In genomic region chr3:55782056-55782687, GRCm38 (mm10) we compare ENCODE assay signal across 8 mouse cellular contexts. TPM values are rescaled to one million over a fixed set of nuclear protein-coding genes. Genes with fewer than 3 reads are reported as not detected.
A peak's percentile ranks its signal among the peaks of the same experiment; 100 is the strongest.
DNase-seq lines count a peak whose midpoint lies in the region; ATAC-seq and TF ChIP-seq lines count a peak whose summit lies in the region.

Gene Mab21l1 (plus strand): TSS chr3:55782510.

- no peak within 1 kb of the TSS for H3K27ac ChIP-seq in thymus, adult 2 months (ENCODE audit: control insufficient read depth, insufficient read depth, low read length)
- peak within 1 kb of the TSS; percentile 92 for H3K27ac ChIP-seq in embryonic facial prominence, embryonic 12.5 days
- no peak within 1 kb of the TSS for H3K27ac ChIP-seq in heart, embryonic 16.5 days (ENCODE audit: low read length)
- peak within 1 kb of the TSS; percentile 93 for H3K27ac ChIP-seq in neural tube, embryonic 14.5 days (ENCODE audit: low read depth, low read length)

- no peak for DNase-seq in thymus, adult 2 months
- DNase-seq in thymus, postnatal 25 days = no peak
- DNase-seq in kidney, postnatal 4 days = peak; percentile 36 to 58
- no peak for DNase-seq in layer of hippocampus, postnatal 36 days
- no peak for DNase-seq in spleen, postnatal 4 days (ENCODE audit: low spot score in 2 of 2)

- no peaks in the 10 kb centered on the region for H3K36me3 ChIP-seq in thymus, adult 2 months (ENCODE audit: control insufficient read depth, insufficient read depth, low read length)
- no peaks in the 10 kb centered on the region for H3K36me3 ChIP-seq in embryonic facial prominence, embryonic 12.5 days
- H3K36me3 ChIP-seq in heart, embryonic 16.5 days (ENCODE audit: control insufficient read depth, insufficient read depth) = no peaks in the 10 kb centered on the region
- H3K36me3 ChIP-seq in neural tube, embryonic 14.5 days (ENCODE audit: control insufficient read depth, insufficient read depth, low read length) = no peaks in the 10 kb centered on the region

- no peak for TF ChIP-seq CTCF in thymus, adult 2 months (IDR thresholded peaks at IDR 0.05; ENCODE audit: borderline replicate concordance, control insufficient read depth, extremely low read depth, insufficient read depth, low read length, poor library complexity)

- 16% methylated on average over 16 of the region's 16 CpGs for WGBS in thymus, adult 2 months
- 2% methylated on average over 16 of the region's 16 CpGs for WGBS in embryonic facial prominence, embryonic 12.5 days
- 19% methylated on average over 16 of the region's 16 CpGs for WGBS in heart, embryonic 16.5 days
- WGBS in neural tube, embryonic 14.5 days = 6% methylated on average over 16 of the region's 16 CpGs

- peak within 1 kb of the TSS; percentile 89 for H3K9ac ChIP-seq in embryonic facial prominence, embryonic 12.5 days
- 0 out of 2 replicates have a peak within 1 kb of the TSS, but pooled peaks have one; percentile 9 for H3K9ac ChIP-seq in heart, embryonic 16.5 days (ENCODE audit: low read length)
- H3K9ac ChIP-seq in neural tube, embryonic 14.5 days (replicated peaks; ENCODE audit: low read depth, low read length) = peak within 1 kb of the TSS; percentile 82

- peak within 1 kb of the TSS; percentile 30 for H3K4me3 ChIP-seq in thymus, adult 2 months (ENCODE audit: control insufficient read depth, insufficient read depth, low read length)
- peak within 1 kb of the TSS; percentile 58 for H3K4me3 ChIP-seq in embryonic facial prominence, embryonic 12.5 days
- H3K4me3 ChIP-seq in heart, embryonic 16.5 days (ENCODE audit: low read length) = peak within 1 kb of the TSS; percentile 49
- peak within 1 kb of the TSS; percentile 51 for H3K4me3 ChIP-seq in neural tube, embryonic 14.5 days (ENCODE audit: low read depth, low read length)

- H3K9me3 ChIP-seq in embryonic facial prominence, embryonic 12.5 days = no peaks in the 10 kb centered on the region
- H3K9me3 ChIP-seq in heart, embryonic 16.5 days (replicated peaks; ENCODE audit: control insufficient read depth, low read length) = no peaks in the 10 kb centered on the region
- no peaks in the 10 kb centered on the region for H3K9me3 ChIP-seq in neural tube, embryonic 14.5 days (ENCODE audit: control insufficient read depth, low read length)

- H3K4me1 ChIP-seq in thymus, adult 2 months (replicated peaks; ENCODE audit: control insufficient read depth, insufficient read depth, low read length) = peaks cover 8% of the 10 kb centered on the region; the same call in 1 of the 2 replicates
- peaks cover 17% of the 10 kb centered on the region; the same call in 1 of the 2 replicates for H3K4me1 ChIP-seq in embryonic facial prominence, embryonic 12.5 days
- peaks cover 5% of the 10 kb centered on the region for H3K4me1 ChIP-seq in heart, embryonic 16.5 days (ENCODE audit: control insufficient read depth, insufficient read depth, low read length)
- H3K4me1 ChIP-seq in neural tube, embryonic 14.5 days (ENCODE audit: control insufficient read depth, insufficient read depth, low read length) = peaks cover 18% of the 10 kb centered on the region

- no peak for TF ChIP-seq POLR2A in thymus, adult 2 months (IDR thresholded peaks at IDR 0.05; ENCODE audit: control insufficient read depth, extremely low read depth, insufficient read depth, low read length, poor library complexity)

- H3K4me2 ChIP-seq in embryonic facial prominence, embryonic 12.5 days (replicated peaks) = peak within 1 kb of the TSS; percentile 78
- H3K4me2 ChIP-seq in heart, embryonic 16.5 days (ENCODE audit: low read depth, low read length) = peak within 1 kb of the TSS; percentile 63
- peak within 1 kb of the TSS; percentile 58 for H3K4me2 ChIP-seq in neural tube, embryonic 14.5 days (ENCODE audit: low read depth, low read length)

- peaks cover 28% of the 10 kb centered on the region for H3K27me3 ChIP-seq in thymus, adult 2 months (ENCODE audit: control insufficient read depth, insufficient read depth, low read length)
- peaks cover 7% of the 10 kb centered on the region; the same call in 1 of the 2 replicates for H3K27me3 ChIP-seq in embryonic facial prominence, embryonic 12.5 days
- H3K27me3 ChIP-seq in heart, embryonic 16.5 days (ENCODE audit: control insufficient read depth, insufficient read depth, low read length) = peaks cover 52% of the 10 kb centered on the region
- 0 out of 2 replicates have a peak, but pooled peaks cover 2% of the 10 kb centered on the region for H3K27me3 ChIP-seq in neural tube, embryonic 14.5 days (ENCODE audit: control insufficient read depth, insufficient read depth, low read length)

- peak; percentile 58; the same call in 1 of the 2 replicates for ATAC-seq in embryonic facial prominence, embryonic 12.5 days (ENCODE audit: insufficient number of reproducible peaks, insufficient read depth, low FRiP score, low TSS enrichment)
- ATAC-seq in heart, embryonic 16.5 days (replicated peaks; ENCODE audit: extremely low read depth, insufficient read depth, low FRiP score) = no peak
- peak; percentile 66 for ATAC-seq in neural tube, embryonic 14.5 days (ENCODE audit: low read depth)

RNA-seq across cellular contexts. Expression of gene Mab21l1, which starts in this region (rescaled TPM):
- polyA plus RNA-seq in thymus, adult 2 months (2012; rRNA removed) = 0.06 TPM in 1 of 2 replicates, not detected in the other
- 70.0 and 78.4 TPM in 2 replicates for polyA plus RNA-seq in embryonic facial prominence, embryonic 12.5 days (2016; fragmentation: Nextera tagmentation; extraction: Ambion mirVana)
- 0.46 and 0.67 TPM in 2 replicates for polyA plus RNA-seq in heart, embryonic 16.5 days (2015; fragmentation: Nextera tagmentation; extraction: Ambion mirVana)
- 99.9 and 112 TPM in 2 replicates for polyA plus RNA-seq in neural tube, embryonic 14.5 days (2014; fragmentation: Nextera tagmentation; extraction: Ambion mirVana)
- total RNA-seq in layer of hippocampus, postnatal 36 days (2021) = under 1 TPM; 0.62 to 0.88 TPM

Comparison
In these comparisons a context has a peak if more than half of its experiments do, and no peak if none do; other contexts are left out.
1. RNA of gene Mab21l1 (polyA plus RNA-seq): 99.9 to 112 TPM in neural tube, embryonic 14.5 days and 70.0 to 78.4 TPM in embryonic facial prominence, embryonic 12.5 days; 0.46 to 0.67 TPM in heart, embryonic 16.5 days and 0.06 TPM in thymus, adult 2 months; every median in the first group is over 10 times any median in the second.
2. DNase-seq: peak in kidney, postnatal 4 days (2 of 2); none in thymus, adult 2 months (single experiment), thymus, postnatal 25 days (single experiment), layer of hippocampus, postnatal 36 days (0 of 2) and spleen, postnatal 4 days (0 of 2).
3. H3K27ac ChIP-seq: peak in embryonic facial prominence, embryonic 12.5 days (single experiment) and neural tube, embryonic 14.5 days (single experiment); none in thymus, adult 2 months (single experiment) and heart, embryonic 16.5 days (single experiment).
4. H3K9ac ChIP-seq: peak in every context shown above with its lines; median percentile 89 in embryonic facial prominence, embryonic 12.5 days; 82 in neural tube, embryonic 14.5 days; 9 in heart, embryonic 16.5 days.
5. Peak in every context shown above with its lines, with median percentiles within 50 percentile points of each other: H3K4me3 ChIP-seq and H3K4me2 ChIP-seq.